Mouse (Mus musculus) neural tube, embryonic 11.5 days (tissue): Measurements from ENCODE around the gene Stk24. TPM values are rescaled to one million over a fixed set of nuclear protein-coding genes. Genes with fewer than 3 reads are reported as not detected.

ENCODE experiments used
- ATAC-seq: fragments of 200-750 bp; cut with Nextera tagmentation; 2 replicates; pipeline ENCODE4 v1.8.0; 2017; ENCODE audit warnings: moderate number of reproducible peaks, mild to moderate bottlenecking, moderate TSS enrichment, moderate library complexity; ENCODE audit not compliant: insufficient read depth, low FRiP score, low TSS enrichment
- DNase-seq: peaks from one replicate; pipeline ENCODE4 v3.0.0-alpha.2; 2015; ENCODE audit warnings: low spot score
- H3K27ac ChIP-seq: fragments of 300-500 bp; sonication (generic); 2 replicates; pipeline ENCODE4 v1.5.1; 2014; ENCODE audit warnings: low read depth, mild to moderate bottlenecking, low read length
- H3K27me3 ChIP-seq: fragments of 300-500 bp; sonication (generic); 2 replicates; pipeline ENCODE4 v1.6.1; 2014; ENCODE audit warnings: mild to moderate bottlenecking, low read length, mixed read lengths; ENCODE audit not compliant: control insufficient read depth, insufficient read depth
- H3K36me3 ChIP-seq: fragments of 300-500 bp; sonication (generic); 2 replicates; pipeline ENCODE4 v1.6.1; 2014; ENCODE audit warnings: mild to moderate bottlenecking, low read length, moderate library complexity, mixed read lengths; ENCODE audit not compliant: control insufficient read depth, insufficient read depth
- H3K4me1 ChIP-seq: fragments of 300-500 bp; sonication (generic); 2 replicates; pipeline ENCODE4 v1.6.1; 2014; ENCODE audit warnings: low read length, mixed read lengths; ENCODE audit not compliant: control insufficient read depth, insufficient read depth
- H3K4me2 ChIP-seq: fragments of 300-500 bp; sonication (generic); 2 replicates; pipeline ENCODE4 v1.6.1; 2014; ENCODE audit warnings: low read depth, mild to moderate bottlenecking, moderate library complexity
- H3K4me3 ChIP-seq: fragments of 300-500 bp; sonication (generic); 2 replicates; pipeline ENCODE4 v1.5.1; 2014; ENCODE audit warnings: low read depth, low read length
- H3K9ac ChIP-seq: fragments of 300-500 bp; sonication (generic); 2 replicates; pipeline ENCODE4 v1.6.1; 2014; ENCODE audit warnings: mild to moderate bottlenecking, low read length
- H3K9me3 ChIP-seq: fragments of 300-500 bp; sonication (generic); 2 replicates; pipeline ENCODE4 v1.6.1; 2016; ENCODE audit warnings: low read length; ENCODE audit not compliant: control insufficient read depth
- WGBS: fragments of 180-500 bp; shearing (Covaris S2); extraction: QIAGEN DNeasy Blood & Tissue Kit; methylation state at CpG from one replicate; pipeline ENCODE4 v1.1.7; 2014; 5-methylcytosine and 5-hydroxymethylcytosine counted together
- polyA plus RNA-seq: library from polyadenylated mRNA; unstranded; fragments of >200 nt; fragmentation: Nextera tagmentation; extraction: Ambion mirVana; gene quantifications from 2 replicates; pipeline ENCODE4 v1.2.1, GENCODE M21; 2014

The Stk24 gene
- polyA plus RNA-seq, 1 experiment from 2014 or later, result 38.1 TPM

- Histone ChIP-seq H3K4me2 (no peak overlapping the region), H3K4me3 (no peak overlapping the region), H3K9ac (no peak overlapping the region), H3K4me1 (0 out of 2 replicates have a peak, but pooled peaks cover 4% of the 10 kb centered on the region), H3K9me3 (no peaks in the 10 kb centered on the region), H3K36me3 (no peaks in the 10 kb centered on the region), H3K27ac (no peak overlapping the region), H3K27me3 (no peaks in the 10 kb centered on the region)
- WGBS, result 88% methylated on average over 17 of the region's 17 CpGs
- no peak for DNase-seq
- ATAC-seq, result no peak
Measured at GRCm38 (mm10) chr14:121361319-121362114, 18.3 kb downstream of the Stk24 start.

- DNase-seq (no peak), ATAC-seq (no peak)
- Histone ChIP-seq H3K9me3 (no peaks in the 10 kb centered on the region), H3K4me2 (no peak overlapping the region), H3K4me3 (no peak overlapping the region), H3K36me3 (no peaks in the 10 kb centered on the region; the same call in 1 of the 2 replicates), H3K4me1 (no peaks in the 10 kb centered on the region), H3K9ac (no peak overlapping the region), H3K27ac (no peak overlapping the region), H3K27me3 (no peaks in the 10 kb centered on the region)
- 71% methylated on average over 8 of the region's 8 CpGs for WGBS
Measured at GRCm38 (mm10) chr14:121359850-121360249, 20.0 kb downstream of the Stk24 start.

GRCm38 (mm10) chr14:121359015-121359414, 20.8 kb downstream of the Stk24 start:
- Histone ChIP-seq H3K4me1 (no peaks in the 10 kb centered on the region), H3K4me3 (no peak overlapping the region), H3K9ac (no peak overlapping the region), H3K9me3 (no peaks in the 10 kb centered on the region), H3K4me2 (no peak overlapping the region), H3K27ac (no peak overlapping the region), H3K36me3 (no peaks in the 10 kb centered on the region; the same call in 1 of the 2 replicates), H3K27me3 (no peaks in the 10 kb centered on the region)
- no peak for ATAC-seq
- no peak for DNase-seq
- WGBS, result 39% methylated on average over 3 of the region's 3 CpGs

GRCm38 (mm10) chr14:121358327-121358726, 21.5 kb downstream of the Stk24 start:
- DNase-seq, result no peak
- Histone ChIP-seq H3K27me3 (no peaks in the 10 kb centered on the region), H3K4me2 (no peak overlapping the region), H3K36me3 (no peaks in the 10 kb centered on the region; the same call in 1 of the 2 replicates), H3K9me3 (no peaks in the 10 kb centered on the region), H3K9ac (no peak overlapping the region), H3K4me3 (no peak overlapping the region), H3K27ac (no peak overlapping the region), H3K4me1 (no peaks in the 10 kb centered on the region)
- 79% methylated on average over 1 of the region's 1 CpGs for WGBS
- ATAC-seq, result no peak

GRCm38 (mm10) chr14:121356336-121356862, 23.4 kb downstream of the Stk24 start:
- Histone ChIP-seq H3K27ac (no peak overlapping the region), H3K4me3 (no peak overlapping the region), H3K9me3 (no peaks in the 10 kb centered on the region), H3K4me1 (no peaks in the 10 kb centered on the region), H3K4me2 (no peak overlapping the region), H3K9ac (no peak overlapping the region), H3K36me3 (no peaks in the 10 kb centered on the region; the same call in 1 of the 2 replicates), H3K27me3 (no peaks in the 10 kb centered on the region)
- WGBS, result 82% methylated on average over 8 of the region's 8 CpGs
- no peak for DNase-seq
- ATAC-seq, result no peak

GRCm38 (mm10) chr14:121355732-121356131, 24.1 kb downstream of the Stk24 start:
- H3K27me3 ChIP-seq, result no peaks in the 10 kb centered on the region
- H3K9ac ChIP-seq, result no peak overlapping the region
- WGBS, result 76% methylated on average over 6 of the region's 6 CpGs
- DNase-seq (no peak), ATAC-seq (no peak)
- H3K4me2 ChIP-seq, result no peak overlapping the region
- no peaks in the 10 kb centered on the region for H3K4me1 ChIP-seq
- no peak overlapping the region for H3K27ac ChIP-seq
- H3K36me3 ChIP-seq, result no peaks in the 10 kb centered on the region; the same call in 1 of the 2 replicates
- no peaks in the 10 kb centered on the region for H3K9me3 ChIP-seq
- H3K4me3 ChIP-seq, result no peak overlapping the region

- H3K36me3 ChIP-seq, result no peaks in the 10 kb centered on the region; the same call in 1 of the 2 replicates
- no peaks in the 10 kb centered on the region for H3K27me3 ChIP-seq
- H3K9me3 ChIP-seq, result no peaks in the 10 kb centered on the region
- no peak overlapping the region for H3K4me3 ChIP-seq
- no peaks in the 10 kb centered on the region for H3K4me1 ChIP-seq
- WGBS, result 85% methylated on average over 10 of the region's 10 CpGs
- ATAC-seq (no peak), DNase-seq (no peak)
- no peak overlapping the region for H3K9ac ChIP-seq
- no peak overlapping the region for H3K4me2 ChIP-seq
- H3K27ac ChIP-seq, result no peak overlapping the region
Measured at GRCm38 (mm10) chr14:121353648-121354377, 26.0 kb downstream of the Stk24 start.

- no peaks in the 10 kb centered on the region for H3K27me3 ChIP-seq
- no peaks in the 10 kb centered on the region; the same call in 1 of the 2 replicates for H3K36me3 ChIP-seq
- H3K4me3 ChIP-seq, result no peak overlapping the region
- no peak overlapping the region for H3K4me2 ChIP-seq
- ATAC-seq, result no peak
- no peak for DNase-seq
- H3K4me1 ChIP-seq, result no peaks in the 10 kb centered on the region
- H3K9me3 ChIP-seq, result no peaks in the 10 kb centered on the region
- no peak overlapping the region for H3K9ac ChIP-seq
- WGBS, result 92% methylated on average over 6 of the region's 6 CpGs
- no peak overlapping the region for H3K27ac ChIP-seq
Measured at GRCm38 (mm10) chr14:121352744-121353143, 27.1 kb downstream of the Stk24 start.
